Mouse (Mus musculus): ENCODE measurements around the gene Traip. TPM values are rescaled to one million over a fixed set of nuclear protein-coding genes. Genes with fewer than 3 reads are reported as not detected.

Gene Traip
- polyA plus RNA-seq (2015; fragmentation: Nextera tagmentation; extraction: Ambion mirVana) = 14.2 and 17.1 TPM in 2 replicates

DNA sequence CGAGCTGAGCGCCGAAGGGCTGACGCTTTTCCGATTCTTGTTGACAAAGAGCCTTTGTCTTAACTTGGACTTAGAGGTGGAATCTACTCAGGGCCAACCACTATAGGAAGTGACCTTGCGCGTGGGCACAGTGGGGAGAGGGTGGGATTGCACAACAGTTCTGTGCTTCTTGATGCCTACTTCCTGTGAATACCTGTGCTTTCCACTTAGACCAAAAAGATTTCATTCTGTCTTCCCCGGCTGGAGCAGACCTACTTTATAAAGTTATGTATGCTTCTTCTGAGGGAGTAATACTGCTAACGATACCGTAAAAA lies at the start of gene Traip:
Gene Traip, plus strand, starts transcription at position 215 of the 314 bp plus-strand sequence.
- Histone ChIP-seq H3K9me3 (ENCODE audit: control insufficient read depth, low read length) (no peaks in the 10 kb centered on the region), H3K36me3 (ENCODE audit: control insufficient read depth, insufficient read depth) (no peaks in the 10 kb centered on the region)

DNA sequence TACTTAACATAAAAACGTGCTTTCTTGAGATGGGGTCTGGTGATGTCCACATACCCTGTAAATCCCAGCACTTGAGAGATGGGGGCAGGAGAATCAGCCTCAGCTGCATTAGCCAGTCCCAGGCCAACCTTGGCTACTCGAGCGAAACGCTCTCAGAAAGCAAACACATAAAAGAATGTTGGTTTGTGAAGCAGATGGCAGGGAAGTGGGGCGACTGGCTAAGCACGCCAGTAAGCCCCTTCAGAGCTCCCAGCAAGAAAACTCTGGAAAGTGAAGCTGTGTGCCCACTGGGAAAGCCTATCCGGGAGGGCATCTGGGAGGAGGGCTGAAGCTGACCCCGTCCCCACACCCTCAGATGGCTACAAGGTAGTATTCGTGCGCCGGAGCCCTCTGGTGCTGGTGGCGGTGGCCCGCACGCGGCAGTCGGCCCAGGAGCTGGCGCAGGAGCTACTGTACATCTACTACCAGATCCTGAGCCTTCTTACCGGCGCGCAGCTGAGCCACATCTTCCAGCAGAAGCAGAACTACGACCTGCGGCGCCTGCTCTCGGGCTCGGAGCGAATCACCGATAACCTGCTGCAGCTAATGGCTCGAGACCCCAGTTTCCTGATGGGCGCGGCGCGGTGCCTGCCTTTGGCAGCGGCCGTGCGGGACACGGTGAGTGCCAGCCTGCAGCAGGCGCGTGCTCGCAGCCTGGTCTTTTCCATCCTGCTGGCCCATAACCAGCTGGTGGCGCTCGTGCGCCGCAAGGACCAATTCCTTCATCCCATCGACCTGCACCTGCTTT lies 48.9 kb upstream of the Traip start:
- H3K27me3 ChIP-seq (replicated peaks; ENCODE audit: control insufficient read depth, insufficient read depth, low read length) = peaks cover 6% of the 10 kb centered on the region; the same call in 1 of the 2 replicates
- H3K4me1 ChIP-seq (replicated peaks; ENCODE audit: control insufficient read depth, insufficient read depth, low read length) = peaks cover 16% of the 10 kb centered on the region
- peak overlapping the region; percentile 68 for H3K4me2 ChIP-seq (ENCODE audit: low read length)
- H3K4me3 ChIP-seq (replicated peaks; ENCODE audit: low read length) = peak overlapping the region; percentile 41
- H3K27ac ChIP-seq (ENCODE audit: low read length) = peak overlapping the region; percentile 27; the same call in 1 of the 2 replicates
- WGBS = 2% methylated on average over 42 of the region's 44 CpGs
- peak overlapping the region; percentile 60 for H3K9ac ChIP-seq (replicated peaks; ENCODE audit: low read depth, low read length)
- H3K36me3 ChIP-seq (ENCODE audit: control insufficient read depth, insufficient read depth) = peaks cover 7% of the 10 kb centered on the region
- no peaks in the 10 kb centered on the region for H3K9me3 ChIP-seq (ENCODE audit: control insufficient read depth, low read length)
- peak; percentile 76 for ATAC-seq

More for the DNA sequence above, at the start of gene Traip:
- Histone ChIP-seq H3K27me3 (replicated peaks; ENCODE audit: control insufficient read depth, insufficient read depth, low read length) (no peaks in the 10 kb centered on the region), H3K4me1 (replicated peaks; ENCODE audit: control insufficient read depth, insufficient read depth, low read length) (peaks cover 15% of the 10 kb centered on the region), H3K4me2 (ENCODE audit: low read length) (peak within 1 kb of the TSS; percentile 66), H3K27ac (ENCODE audit: low read length) (peak within 1 kb of the TSS; percentile 85), H3K4me3 (replicated peaks; ENCODE audit: low read length) (peak within 1 kb of the TSS; percentile 70), H3K9ac (replicated peaks; ENCODE audit: low read depth, low read length) (peak within 1 kb of the TSS; percentile 76)
- no peak for ATAC-seq
- WGBS = 92% methylated on average over 10 of the region's 10 CpGs

DNA sequence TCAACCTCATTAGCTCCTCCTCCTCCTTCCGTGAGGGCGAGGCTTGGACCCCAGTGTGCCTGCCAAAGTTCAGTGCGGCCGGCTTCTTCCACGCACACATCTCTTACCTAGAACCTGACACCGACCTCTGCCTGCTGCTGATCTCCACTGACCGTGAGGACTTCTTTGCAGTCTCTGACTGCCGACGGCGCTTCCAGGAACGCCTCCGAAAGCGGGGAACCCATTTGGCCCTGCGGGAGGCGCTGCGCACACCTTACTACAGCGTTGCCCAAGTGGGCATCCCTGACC lies 48.4 kb upstream of the Traip start:
- peaks cover 20% of the 10 kb centered on the region for H3K4me1 ChIP-seq (replicated peaks; ENCODE audit: control insufficient read depth, insufficient read depth, low read length)
- peaks cover 7% of the 10 kb centered on the region; the same call in 1 of the 2 replicates for H3K27me3 ChIP-seq (replicated peaks; ENCODE audit: control insufficient read depth, insufficient read depth, low read length)
- H3K4me2 ChIP-seq (ENCODE audit: low read length) = peak overlapping the region; percentile 68
- ATAC-seq = no peak
- peak overlapping the region; percentile 60; the same call in 1 of the 2 replicates for H3K9ac ChIP-seq (replicated peaks; ENCODE audit: low read depth, low read length)
- H3K9me3 ChIP-seq (ENCODE audit: control insufficient read depth, low read length) = no peaks in the 10 kb centered on the region
- H3K4me3 ChIP-seq (replicated peaks; ENCODE audit: low read length) = peak overlapping the region; percentile 41
- WGBS = 11% methylated on average over 17 of the region's 17 CpGs
- no peak overlapping the region for H3K27ac ChIP-seq (ENCODE audit: low read length)
- peaks cover 7% of the 10 kb centered on the region for H3K36me3 ChIP-seq (ENCODE audit: control insufficient read depth, insufficient read depth)

- no peak overlapping the region for H3K9ac ChIP-seq (replicated peaks; ENCODE audit: low read depth, low read length)
- H3K4me1 ChIP-seq (replicated peaks; ENCODE audit: control insufficient read depth, insufficient read depth, low read length) = peaks cover 28% of the 10 kb centered on the region
- H3K4me2 ChIP-seq (ENCODE audit: low read length) = no peak overlapping the region
- whole genome bisulfite sequencing = 3% methylated on average over 4 of the region's 4 CpGs
- H3K9me3 ChIP-seq (ENCODE audit: control insufficient read depth, low read length) = no peaks in the 10 kb centered on the region
- peaks cover 3% of the 10 kb centered on the region; the same call in 1 of the 2 replicates for H3K36me3 ChIP-seq (ENCODE audit: control insufficient read depth, insufficient read depth)
- H3K4me3 ChIP-seq (replicated peaks; ENCODE audit: low read length) = no peak overlapping the region
- peaks cover 7% of the 10 kb centered on the region; the same call in 1 of the 2 replicates for H3K27me3 ChIP-seq (replicated peaks; ENCODE audit: control insufficient read depth, insufficient read depth, low read length)
- peak; percentile 36; the same call in 1 of the 2 replicates for ATAC-seq
- H3K27ac ChIP-seq (ENCODE audit: low read length) = no peak overlapping the region
These were observed 45.2 kb upstream of the Traip start for GRCm38 (mm10) chr9:107904726-107905125.

- Histone ChIP-seq H3K4me1 (replicated peaks; ENCODE audit: control insufficient read depth, insufficient read depth, low read length) (peaks cover 17% of the 10 kb centered on the region), H3K4me3 (replicated peaks; ENCODE audit: low read length) (peak within 1 kb of the TSS; percentile 27), H3K4me2 (ENCODE audit: low read length) (peak within 1 kb of the TSS; percentile 53), H3K9ac (replicated peaks; ENCODE audit: low read depth, low read length) (peak within 1 kb of the TSS; percentile 43), H3K27ac (ENCODE audit: low read length) (no peak within 1 kb of the TSS), H3K9me3 (ENCODE audit: control insufficient read depth, low read length) (no peaks in the 10 kb centered on the region), H3K27me3 (replicated peaks; ENCODE audit: control insufficient read depth, insufficient read depth, low read length) (0 out of 2 replicates have a peak, but pooled peaks cover 2% of the 10 kb centered on the region), H3K36me3 (ENCODE audit: control insufficient read depth, insufficient read depth) (peaks cover 3% of the 10 kb centered on the region; the same call in 1 of the 2 replicates)
- WGBS = 23% methylated on average over 19 of the region's 19 CpGs
- no peak for ATAC-seq
These were observed 43.5 kb upstream of the Traip start, which contains the start of gene Mst1r for GRCm38 (mm10) chr9:107906252-107906966. Mst1r (plus strand) TSS chr9:107906873.

DNA sequence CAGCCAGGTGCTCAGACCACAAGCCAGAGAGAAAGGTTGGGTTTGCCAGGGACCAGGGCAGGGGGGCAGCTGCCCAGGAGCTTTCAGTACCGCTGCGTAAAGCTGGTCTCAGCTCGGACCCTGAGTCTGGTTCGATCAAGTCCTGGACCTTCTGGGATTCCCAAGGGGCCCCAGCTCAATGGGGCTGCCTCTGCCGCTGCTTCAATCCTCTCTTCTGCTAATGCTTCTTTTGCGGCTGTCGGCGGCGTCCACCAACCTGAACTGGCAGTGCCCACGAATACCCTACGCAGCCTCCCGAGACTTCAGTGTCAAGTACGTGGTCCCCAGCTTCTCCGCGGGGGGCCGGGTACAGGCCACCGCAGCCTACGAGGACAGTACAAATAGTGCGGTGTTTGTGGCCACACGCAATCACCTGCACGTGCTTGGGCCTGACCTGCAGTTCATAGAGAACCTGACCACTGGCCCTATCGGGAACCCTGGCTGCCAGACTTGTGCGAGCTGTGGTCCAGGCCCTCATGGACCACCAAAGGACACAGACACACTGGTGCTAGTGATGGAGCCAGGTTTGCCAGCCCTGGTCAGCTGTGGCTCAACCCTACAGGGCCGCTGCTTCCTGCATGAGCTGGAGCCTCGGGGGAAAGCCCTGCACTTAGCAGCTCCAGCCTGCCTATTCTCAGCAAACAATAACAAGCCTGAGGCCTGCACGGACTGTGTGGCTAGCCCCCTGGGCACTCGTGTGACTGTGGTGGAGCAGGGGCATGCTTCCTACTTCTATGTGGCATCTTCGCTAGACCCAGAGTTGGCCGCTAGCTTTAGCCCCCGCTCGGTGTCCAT lies 42.8 kb upstream of the Traip start:
- H3K27ac ChIP-seq (ENCODE audit: low read length) = no peak overlapping the region
- 0 out of 2 replicates have a peak, but pooled peaks cover 2% of the 10 kb centered on the region for H3K27me3 ChIP-seq (replicated peaks; ENCODE audit: control insufficient read depth, insufficient read depth, low read length)
- peak overlapping the region; percentile 53 for H3K4me2 ChIP-seq (ENCODE audit: low read length)
- WGBS = 49% methylated on average over 31 of the region's 31 CpGs
- peaks cover 13% of the 10 kb centered on the region for H3K4me1 ChIP-seq (replicated peaks; ENCODE audit: control insufficient read depth, insufficient read depth, low read length)
- peak overlapping the region; percentile 27 for H3K4me3 ChIP-seq (replicated peaks; ENCODE audit: low read length)
- H3K9me3 ChIP-seq (ENCODE audit: control insufficient read depth, low read length) = no peaks in the 10 kb centered on the region
- peaks cover 3% of the 10 kb centered on the region; the same call in 1 of the 2 replicates for H3K36me3 ChIP-seq (ENCODE audit: control insufficient read depth, insufficient read depth)
- H3K9ac ChIP-seq (replicated peaks; ENCODE audit: low read depth, low read length) = peak overlapping the region; percentile 43
- ATAC-seq = no peak

GRCm38 (mm10) chr9:107907801-107908120 lies 42.2 kb upstream of the Traip start:
- no peaks in the 10 kb centered on the region for H3K9me3 ChIP-seq (ENCODE audit: control insufficient read depth, low read length)
- H3K36me3 ChIP-seq (ENCODE audit: control insufficient read depth, insufficient read depth) = peaks cover under 1% of the 10 kb centered on the region; the same call in 1 of the 2 replicates
- H3K27me3 ChIP-seq (replicated peaks; ENCODE audit: control insufficient read depth, insufficient read depth, low read length) = 0 out of 2 replicates have a peak, but pooled peaks cover 2% of the 10 kb centered on the region
- no peak for ATAC-seq
- no peak overlapping the region for H3K9ac ChIP-seq (replicated peaks; ENCODE audit: low read depth, low read length)
- H3K4me2 ChIP-seq (ENCODE audit: low read length) = no peak overlapping the region
- 83% methylated on average over 14 of the region's 14 CpGs for WGBS
- H3K4me3 ChIP-seq (replicated peaks; ENCODE audit: low read length) = no peak overlapping the region
- peaks cover 13% of the 10 kb centered on the region for H3K4me1 ChIP-seq (replicated peaks; ENCODE audit: control insufficient read depth, insufficient read depth, low read length)
- no peak overlapping the region for H3K27ac ChIP-seq (ENCODE audit: low read length)

GRCm38 (mm10) chr9:107908410-107909158 lies 41.4 kb upstream of the Traip start:
- Histone ChIP-seq H3K4me3 (replicated peaks; ENCODE audit: low read length) (no peak overlapping the region), H3K9me3 (ENCODE audit: control insufficient read depth, low read length) (no peaks in the 10 kb centered on the region), H3K9ac (replicated peaks; ENCODE audit: low read depth, low read length) (no peak overlapping the region), H3K4me2 (ENCODE audit: low read length) (no peak overlapping the region), H3K4me1 (replicated peaks; ENCODE audit: control insufficient read depth, insufficient read depth, low read length) (peaks cover 13% of the 10 kb centered on the region), H3K27me3 (replicated peaks; ENCODE audit: control insufficient read depth, insufficient read depth, low read length) (0 out of 2 replicates have a peak, but pooled peaks cover 2% of the 10 kb centered on the region), H3K27ac (ENCODE audit: low read length) (no peak overlapping the region), H3K36me3 (ENCODE audit: control insufficient read depth, insufficient read depth) (no peaks in the 10 kb centered on the region)
- 24% methylated on average over 18 of the region's 18 CpGs for WGBS
- no peak for ATAC-seq

Data from forebrain, embryonic 16.5 days (tissue).